Mouse (Mus musculus) thymus, postnatal 36 days (tissue): ENCODE results near the gene Dcaf12l1.
"Not testable (repeated sequence)": the region's sequence is repeated elsewhere in the genome, so short reads cannot be mapped to it uniquely, and the experiment has no call there.

Experiments
- DNase-seq, 2 experiments: peaks; one replicate each; pipeline ENCODE4 v3.0.0; 2022; ENCODE audit warnings: mixed read lengths in 2 of 2

Gene Dcaf12l1

DNA sequence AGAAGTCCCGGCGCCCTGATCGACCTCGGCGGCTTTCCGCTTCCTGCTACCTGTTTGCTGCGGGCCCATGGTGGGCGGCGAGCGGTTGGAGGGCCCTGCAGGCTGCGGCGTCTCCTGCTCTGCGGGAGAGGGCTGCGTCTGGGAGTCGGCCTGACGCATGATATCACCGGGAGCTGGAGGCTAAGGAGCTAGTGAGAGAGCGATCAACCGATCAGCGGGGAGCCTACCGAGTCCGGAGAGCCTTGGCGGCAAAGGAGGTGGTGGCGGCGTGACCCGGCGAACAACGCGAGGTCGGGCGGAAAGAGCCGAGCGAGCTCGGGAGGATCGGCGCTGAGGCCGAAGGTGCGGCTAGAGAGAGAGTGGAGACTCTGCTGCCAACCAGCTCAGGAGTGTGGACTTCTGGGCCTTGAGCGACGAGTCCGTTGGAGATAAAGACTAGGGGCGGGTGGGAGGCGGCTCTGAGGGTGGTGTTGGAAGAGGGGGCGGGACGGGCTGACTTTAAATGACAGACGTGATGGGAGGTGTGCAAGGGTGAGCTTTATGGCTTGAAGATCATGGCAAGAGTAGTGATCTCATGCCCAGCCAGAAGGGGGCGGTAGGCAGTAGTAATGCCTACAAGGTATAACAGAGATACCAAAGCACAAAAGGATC is at the start of gene Dcaf12l1:
Dcaf12l1 (minus strand) TSS at position 437 of the 651 bp plus-strand sequence.
- DNase-seq, result peak; percentile 4 to 18

DNA sequence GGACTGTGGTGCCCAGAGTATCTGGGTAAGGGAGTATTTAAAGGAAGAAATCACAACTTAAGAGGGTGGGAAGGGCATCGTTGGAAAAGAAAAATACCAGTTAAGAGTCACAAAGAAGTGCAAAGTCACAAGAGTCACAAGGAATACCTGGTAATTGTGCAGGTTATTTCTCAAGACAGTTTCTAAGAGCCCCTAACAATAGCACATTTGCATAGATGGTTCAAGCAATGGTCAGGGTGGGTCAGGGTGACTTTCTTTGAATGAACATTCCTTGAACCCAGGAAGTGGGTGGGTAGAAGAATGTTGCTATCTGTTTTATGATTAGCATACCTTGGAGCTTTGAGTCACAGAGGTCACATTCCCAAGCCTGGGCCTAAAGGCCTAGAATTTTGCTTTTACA is 19.4 kb upstream of the Dcaf12l1 start:
- not testable (repeated sequence) for DNase-seq

DNA sequence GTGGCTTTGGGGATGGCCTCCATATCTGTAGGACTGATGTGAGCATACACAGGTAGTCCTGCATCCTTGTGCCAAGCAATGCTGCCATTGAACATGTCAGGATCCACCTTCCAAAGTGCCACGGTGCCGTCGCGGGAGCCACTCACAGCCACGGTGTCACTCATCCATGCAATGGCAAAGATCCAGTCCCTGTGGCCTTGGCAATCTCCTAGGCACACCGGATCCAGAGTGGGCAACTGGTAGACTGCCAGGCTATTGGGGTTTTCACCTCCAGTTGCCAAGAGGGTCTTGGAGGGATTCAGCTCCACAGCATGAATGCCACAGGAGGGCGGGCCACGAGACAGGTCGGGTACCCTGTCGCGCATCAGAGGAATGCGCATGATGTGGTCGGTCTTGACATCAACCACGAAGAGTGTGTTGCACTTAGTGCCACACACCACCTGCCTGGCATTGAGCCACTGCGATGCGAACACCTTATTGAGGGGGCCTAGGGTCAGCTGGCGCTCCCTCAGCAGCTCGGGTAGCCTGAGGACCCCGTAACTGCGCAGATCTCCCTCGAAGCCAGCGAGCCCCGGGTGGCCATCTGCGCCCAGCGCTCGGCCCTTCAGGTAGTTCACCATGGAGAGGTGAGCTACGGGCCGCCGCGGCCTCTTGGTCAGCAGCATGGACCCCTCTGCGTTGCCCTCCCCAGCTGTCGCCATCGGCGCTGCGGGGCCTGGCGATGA is 799 bp downstream of the Dcaf12l1 start:
- DNase-seq, result no peak
